Mouse (Mus musculus) kidney, adult 2 months (tissue): ENCODE results near the gene Ablim1.

Experiments
- CTCF ChIP-seq: fragments of 200-500 bp; conservative IDR thresholded peaks from 2 replicates; pipeline ENCODE4 v1.5.1; 2011; ENCODE audit warnings: low read depth, mild to moderate bottlenecking, control low read depth, low read length, moderate library complexity, mixed read lengths; ENCODE audit not compliant: insufficient read depth, insufficient read length
- POLR2A ChIP-seq: fragments of 200-500 bp; IDR thresholded peaks from one replicate; pipeline ENCODE4 v1.6.1; 2011; ENCODE audit warnings: low read depth, low read length, control low read depth

DNA sequence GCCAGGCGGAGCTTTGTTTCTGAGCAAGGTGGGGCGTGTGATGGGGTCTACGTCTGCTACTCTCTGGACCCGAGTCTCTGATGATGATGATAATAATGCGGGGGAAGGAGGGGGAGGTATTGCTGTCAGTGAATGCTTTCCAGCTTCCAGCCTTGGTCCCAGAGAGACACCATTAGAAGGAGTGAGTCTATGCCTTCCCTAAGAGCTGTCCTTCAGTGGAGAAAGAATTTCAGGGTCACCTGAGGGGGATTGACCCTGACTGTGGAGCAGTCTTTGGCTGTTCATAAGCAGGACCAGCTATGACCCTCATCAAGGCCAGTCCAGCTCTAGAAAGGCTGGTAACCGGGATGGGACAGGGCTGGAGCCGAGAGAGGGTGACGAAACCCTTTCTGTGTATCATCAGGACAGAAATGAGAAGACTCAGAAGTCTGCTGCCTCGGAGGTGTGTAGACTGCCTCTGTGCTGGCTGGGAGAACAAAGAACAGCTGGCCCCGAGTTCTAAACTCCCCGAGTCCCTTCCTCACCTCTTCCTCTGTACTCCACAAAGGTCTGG is 370 bp upstream of the Ablim1 start:
- no peak for TF ChIP-seq CTCF
- no peak for TF ChIP-seq POLR2A
